ENCODE assay signal across 12 mouse cellular contexts in genomic region chr9:66917216-66917891, GRCm38 (mm10). TPM values are rescaled to one million over a fixed set of nuclear protein-coding genes. Genes with fewer than 3 reads are reported as not detected.
DNase-seq lines count a peak whose midpoint lies in the region; ATAC-seq and TF ChIP-seq lines count a peak whose summit lies in the region.
"Had no signal": no experiment of that assay in that cellular context is flagged by ENCODE, and none has a peak within 500 bp of the region (broad histone marks: within the 10 kb centered on the region; RNA-seq: fewer than 3 reads in every experiment).

No protein-coding gene starts in this region.

- no peak for TF ChIP-seq RAD21 in MEL (IDR thresholded peaks at IDR 0.05; ENCODE audit: low read depth, low read length)

- H3K36me3 ChIP-seq in heart, embryonic 10.5 days: peaks cover 4% of the 10 kb centered on the region; the same call in 1 of the 2 replicates
- no peaks in the 10 kb centered on the region for H3K36me3 ChIP-seq in limb, embryonic 14.5 days (ENCODE audit: control insufficient read depth, insufficient read depth, low read length)
- H3K36me3 ChIP-seq in limb, embryonic 10.5 days: peaks cover 5% of the 10 kb centered on the region; the same call in 1 of the 2 replicates
- H3K36me3 ChIP-seq in MEL (ENCODE audit: control insufficient read depth in 1 of 2, insufficient read depth in 2 of 2, low read length in 2 of 2): peaks cover 0 to 59% of the 10 kb centered on the region in 2 experiments; a peak in 2 of 4 replicates
- H3K36me3 ChIP-seq in liver, embryonic 12.5 days: peaks cover 23% of the 10 kb centered on the region
- H3K36me3 ChIP-seq in kidney, embryonic 16.5 days (ENCODE audit: insufficient read depth, low read length): no peaks in the 10 kb centered on the region
- H3K36me3 ChIP-seq: neural tube, embryonic 12.5 days had no signal

- peaks cover 36% of the 10 kb centered on the region for H3K4me1 ChIP-seq in heart, embryonic 10.5 days
- peaks cover 10% of the 10 kb centered on the region for H3K4me1 ChIP-seq in limb, embryonic 14.5 days (ENCODE audit: control insufficient read depth, insufficient read depth, low read length)
- peaks cover 27% of the 10 kb centered on the region for H3K4me1 ChIP-seq in limb, embryonic 10.5 days
- H3K4me1 ChIP-seq in MEL (ENCODE audit: control insufficient read depth in 1 of 2, insufficient read depth in 2 of 2, low read length in 2 of 2): peaks cover 39 to 41% of the 10 kb centered on the region in 2 experiments
- H3K4me1 ChIP-seq in liver, embryonic 12.5 days: peaks cover 79% of the 10 kb centered on the region
- H3K4me1 ChIP-seq in kidney, embryonic 16.5 days (ENCODE audit: insufficient read depth, low read length): peaks cover 23% of the 10 kb centered on the region

- no peak for TF ChIP-seq POLR2A in limb, embryonic 14.5 days (IDR thresholded peaks at IDR 0.05; ENCODE audit: borderline replicate concordance, extremely low read depth, insufficient read depth, insufficient read length)
- TF ChIP-seq POLR2A in MEL (IDR thresholded peaks at IDR 0.05; ENCODE audit: control insufficient read depth in 1 of 2, insufficient read depth in 1 of 2, low read depth in 1 of 2, low read length in 2 of 2, poor library complexity in 1 of 2): no peak

- no peak for TF ChIP-seq CTCF in MEL (IDR thresholded peaks at IDR 0.05 in 2 of 3, conservative IDR thresholded peaks at IDR 0.05 in 1 of 3; ENCODE audit: control insufficient read depth in 1 of 3, insufficient read depth in 1 of 3, low read depth in 2 of 3, low read length in 3 of 3, poor library complexity in 1 of 3, severe bottlenecking in 1 of 3)

- TF ChIP-seq EP300 in MEL (IDR thresholded peaks at IDR 0.05; ENCODE audit: low read depth in 1 of 2, low read length in 2 of 2): no peak

- ATAC-seq in limb, embryonic 14.5 days (ENCODE audit: low FRiP score, low read depth): no peak
- no peak for ATAC-seq in liver, embryonic 12.5 days
- no peak for ATAC-seq in kidney, embryonic 16.5 days (ENCODE audit: low FRiP score, low TSS enrichment)

- H3K9me3 ChIP-seq in heart, embryonic 10.5 days: no peaks in the 10 kb centered on the region
- no peaks in the 10 kb centered on the region for H3K9me3 ChIP-seq in limb, embryonic 14.5 days (ENCODE audit: control insufficient read depth, low read length)
- no peaks in the 10 kb centered on the region for H3K9me3 ChIP-seq in limb, embryonic 10.5 days (replicated peaks)
- H3K9me3 ChIP-seq in MEL (replicated peaks; ENCODE audit: insufficient read depth, low read length): no peaks in the 10 kb centered on the region
- peaks cover 3% of the 10 kb centered on the region for H3K9me3 ChIP-seq in liver, embryonic 12.5 days (replicated peaks)
- no peaks in the 10 kb centered on the region for H3K9me3 ChIP-seq in kidney, embryonic 16.5 days (ENCODE audit: low read length)
- H3K9me3 ChIP-seq: neural tube, embryonic 12.5 days had no signal

- no peak overlapping the region for H3K4me2 ChIP-seq in limb, embryonic 14.5 days (replicated peaks; ENCODE audit: low read depth, low read length, severe bottlenecking)
- peak overlapping the region; percentile 96 for H3K4me2 ChIP-seq in liver, embryonic 12.5 days
- H3K4me2 ChIP-seq in kidney, embryonic 16.5 days (replicated peaks; ENCODE audit: low read depth, low read length): no peak overlapping the region

- DNase-seq in heart, embryonic 10.5 days (ENCODE audit: low spot score): peak; percentile 62
- DNase-seq in heart, postnatal 14 days: no peak
- no peak for DNase-seq in limb, embryonic 14.5 days (ENCODE audit: low spot score)
- DNase-seq in limb, embryonic 10.5 days (ENCODE audit: low spot score): no peak
- DNase-seq in MEL (ENCODE audit: low read depth, low spot score): peak; percentile 30
- no peak for DNase-seq in left cerebral cortex, adult 8-10 months (ENCODE audit: low spot score in 2 of 2)
- DNase-seq: cerebellum, postnatal 36 days; kidney, postnatal 4 days; lung, postnatal 10 days had no signal

- no peak overlapping the region for H3K9ac ChIP-seq in limb, embryonic 14.5 days (ENCODE audit: low read depth, low read length, severe bottlenecking)
- H3K9ac ChIP-seq in MEL (ENCODE audit: control insufficient read depth, low read depth, low read length, poor library complexity, severe bottlenecking): peak overlapping the region; percentile 45
- peak overlapping the region; percentile 99 for H3K9ac ChIP-seq in liver, embryonic 12.5 days
- no peak overlapping the region for H3K9ac ChIP-seq in kidney, embryonic 16.5 days (replicated peaks; ENCODE audit: low read length)
- H3K9ac ChIP-seq: neural tube, embryonic 12.5 days had no signal

- H3K4me3 ChIP-seq in heart, embryonic 10.5 days: no peak overlapping the region
- H3K4me3 ChIP-seq in limb, embryonic 14.5 days (replicated peaks; ENCODE audit: low read length): no peak overlapping the region
- H3K4me3 ChIP-seq in limb, embryonic 10.5 days: no peak overlapping the region
- H3K4me3 ChIP-seq in MEL (ENCODE audit: control insufficient read depth in 1 of 2, insufficient read depth in 1 of 2, low read depth in 2 of 2, low read length in 2 of 2): no peak overlapping the region; a peak in 1 of 4 replicates
- peak overlapping the region; percentile 96 for H3K4me3 ChIP-seq in liver, embryonic 12.5 days
- H3K4me3 ChIP-seq in kidney, embryonic 16.5 days (ENCODE audit: low read length): no peak overlapping the region
- H3K4me3 ChIP-seq: neural tube, embryonic 12.5 days had no signal

- peak overlapping the region; percentile 37; the same call in 1 of the 2 replicates for H3K27ac ChIP-seq in heart, embryonic 10.5 days
- 0 out of 2 replicates have a peak overlapping the region, but pooled peaks have one; percentile 13 for H3K27ac ChIP-seq in limb, embryonic 14.5 days (replicated peaks; ENCODE audit: low read depth, low read length)
- H3K27ac ChIP-seq in limb, embryonic 10.5 days: no peak overlapping the region
- H3K27ac ChIP-seq in MEL (ENCODE audit: control insufficient read depth, low read depth, low read length): peak overlapping the region; percentile 99
- peak overlapping the region; percentile 95 for H3K27ac ChIP-seq in liver, embryonic 12.5 days
- H3K27ac ChIP-seq in kidney, embryonic 16.5 days (ENCODE audit: low read length): no peak overlapping the region
- H3K27ac ChIP-seq: neural tube, embryonic 12.5 days had no signal

- H3K27me3 ChIP-seq in heart, embryonic 10.5 days (ENCODE audit: insufficient read depth, poor library complexity, severe bottlenecking): no peaks in the 10 kb centered on the region
- no peaks in the 10 kb centered on the region for H3K27me3 ChIP-seq in limb, embryonic 14.5 days (ENCODE audit: control insufficient read depth, insufficient read depth, low read length)
- H3K27me3 ChIP-seq in limb, embryonic 10.5 days (ENCODE audit: low read depth, poor library complexity, severe bottlenecking): no peaks in the 10 kb centered on the region
- H3K27me3 ChIP-seq in MEL (ENCODE audit: control insufficient read depth in 1 of 2, insufficient read depth in 2 of 2, low read length in 2 of 2): no peaks in the 10 kb centered on the region
- H3K27me3 ChIP-seq in liver, embryonic 12.5 days (replicated peaks): no peaks in the 10 kb centered on the region
- no peaks in the 10 kb centered on the region for H3K27me3 ChIP-seq in kidney, embryonic 16.5 days (ENCODE audit: insufficient read depth, low read length)
- H3K27me3 ChIP-seq: neural tube, embryonic 12.5 days had no signal

- peaks cover 34% of the 10 kb centered on the region for H3K79me2 ChIP-seq in MEL (ENCODE audit: control insufficient read depth, insufficient read depth, low read length, poor library complexity)

- WGBS in heart, embryonic 10.5 days: 86% methylated on average over 8 of the region's 8 CpGs
- WGBS in limb, embryonic 14.5 days: 79% methylated on average over 8 of the region's 8 CpGs
- WGBS in limb, embryonic 10.5 days: 91% methylated on average over 8 of the region's 8 CpGs
- 54% methylated on average over 8 of the region's 8 CpGs for WGBS in liver, embryonic 12.5 days (ENCODE audit: insufficient replicate concordance)
- 89% methylated on average over 8 of the region's 8 CpGs for WGBS in kidney, embryonic 16.5 days

- intact Hi-C loops in heart, postnatal 14 days (cut with DNase I): loop anchor here (5.0 kb wide), 1 partner anchor 45 kb away; no protein-coding TSS in a partner anchor

RNA-seq across cellular contexts. Expression of gene Rab8b, which starts 2.1 kb away (rescaled TPM):
- 21.1 and 21.3 TPM in 2 replicates for polyA plus RNA-seq in heart, embryonic 10.5 days (2016; fragmentation: Nextera tagmentation; extraction: Ambion mirVana)
- total RNA-seq in heart, postnatal 14 days (2021): 10 to 100 TPM; 12.7 to 13.5 TPM
- 14.3 and 15.1 TPM in 2 replicates for polyA plus RNA-seq in limb, embryonic 14.5 days (2012; rRNA removed)
- polyA plus RNA-seq in limb, embryonic 14.5 days (2014; fragmentation: Nextera tagmentation; extraction: Ambion mirVana): 15.4 and 16.8 TPM in 2 replicates
- polyA plus RNA-seq in limb, embryonic 10.5 days (2016; fragmentation: Nextera tagmentation; extraction: Ambion mirVana): 14.3 and 14.9 TPM in 2 replicates
- 15.0 and 16.4 TPM in 2 replicates for total RNA-seq in MEL (2012; rRNA removed)
- 10 to 100 TPM in 1 of 2 experiments, not detected in 1; 16.1 TPM for polyA plus RNA-seq in MEL (2012; ENCODE audit: insufficient read depth in 1 of 2, insufficient read length in 2 of 2, low read depth in 1 of 2, low replicate concordance in 2 of 2, missing spikeins in 1 of 2)
- 39.4 and 42.2 TPM in 2 replicates for polyA plus RNA-seq in liver, embryonic 12.5 days (2016; fragmentation: Nextera tagmentation; extraction: Ambion mirVana)
- total RNA-seq in left cerebral cortex, adult 8-10 months (2022): 10 to 100 TPM; 29.6 to 31.7 (median 30.3) TPM
- polyA plus RNA-seq in kidney, embryonic 16.5 days (2015; fragmentation: Nextera tagmentation; extraction: Ambion mirVana): 27.0 and 27.8 TPM in 2 replicates

RNA-seq across cellular contexts. Expression of gene Rps27l, which starts 28.5 kb away (rescaled TPM):
- 626 and 705 TPM in 2 replicates for polyA plus RNA-seq in heart, embryonic 10.5 days (2016; fragmentation: Nextera tagmentation; extraction: Ambion mirVana)
- total RNA-seq in heart, postnatal 14 days (2021): 100 to 1,000 TPM; 179 to 198 TPM
- polyA plus RNA-seq in limb, embryonic 14.5 days (2012; rRNA removed): 196 and 292 TPM in 2 replicates
- 596 and 633 TPM in 2 replicates for polyA plus RNA-seq in limb, embryonic 14.5 days (2014; fragmentation: Nextera tagmentation; extraction: Ambion mirVana)
- polyA plus RNA-seq in limb, embryonic 10.5 days (2016; fragmentation: Nextera tagmentation; extraction: Ambion mirVana): 775 and 943 TPM in 2 replicates
- 502 and 524 TPM in 2 replicates for total RNA-seq in MEL (2012; rRNA removed)
- polyA plus RNA-seq in MEL (2012; ENCODE audit: insufficient read depth in 1 of 2, insufficient read length in 2 of 2, low read depth in 1 of 2, low replicate concordance in 2 of 2, missing spikeins in 1 of 2): 100 to 1,000 TPM in 1 of 2 experiments, not detected in 1; 469 TPM
- 702 and 744 TPM in 2 replicates for polyA plus RNA-seq in liver, embryonic 12.5 days (2016; fragmentation: Nextera tagmentation; extraction: Ambion mirVana)
- 10 to 100 TPM; 32.7 to 44.1 (median 37.2) TPM for total RNA-seq in left cerebral cortex, adult 8-10 months (2022)
- 585 and 609 TPM in 2 replicates for polyA plus RNA-seq in kidney, embryonic 16.5 days (2015; fragmentation: Nextera tagmentation; extraction: Ambion mirVana)

RNA-seq across cellular contexts. Expression of gene Lactb, which starts 57.9 kb away (rescaled TPM):
- polyA plus RNA-seq in heart, embryonic 10.5 days (2016; fragmentation: Nextera tagmentation; extraction: Ambion mirVana): 10.1 and 11.4 TPM in 2 replicates
- total RNA-seq in heart, postnatal 14 days (2021): 10 to 100 TPM; 22.6 to 23.8 TPM
- 8.8 and 10.1 TPM in 2 replicates for polyA plus RNA-seq in limb, embryonic 14.5 days (2012; rRNA removed)
- polyA plus RNA-seq in limb, embryonic 14.5 days (2014; fragmentation: Nextera tagmentation; extraction: Ambion mirVana): 10.6 and 10.9 TPM in 2 replicates
- polyA plus RNA-seq in limb, embryonic 10.5 days (2016; fragmentation: Nextera tagmentation; extraction: Ambion mirVana): 8.7 and 9.3 TPM in 2 replicates
- total RNA-seq in MEL (2012; rRNA removed): 27.0 and 28.9 TPM in 2 replicates
- 100 to 1,000 TPM in 1 of 2 experiments, 10 to 100 TPM in 1; 36.9 to 108 TPM for polyA plus RNA-seq in MEL (2012; ENCODE audit: insufficient read depth in 1 of 2, insufficient read length in 2 of 2, low read depth in 1 of 2, low replicate concordance in 2 of 2, missing spikeins in 1 of 2)
- polyA plus RNA-seq in liver, embryonic 12.5 days (2016; fragmentation: Nextera tagmentation; extraction: Ambion mirVana): 8.9 and 9.4 TPM in 2 replicates
- 10 to 100 TPM; 16.8 to 18.9 (median 18.3) TPM for total RNA-seq in left cerebral cortex, adult 8-10 months (2022)
- 16.0 and 17.7 TPM in 2 replicates for polyA plus RNA-seq in kidney, embryonic 16.5 days (2015; fragmentation: Nextera tagmentation; extraction: Ambion mirVana)

Comparison
In these comparisons a context has a peak if more than half of its experiments do, and no peak if none do; other contexts are left out.
1. DNase-seq: peak in heart, embryonic 10.5 days (single experiment) and MEL (single experiment); none in heart, postnatal 14 days (0 of 2), limb, embryonic 14.5 days (single experiment), limb, embryonic 10.5 days (single experiment) and left cerebral cortex, adult 8-10 months (0 of 2).
2. H3K27ac ChIP-seq: peak in heart, embryonic 10.5 days (single experiment), limb, embryonic 14.5 days (single experiment), MEL (single experiment) and liver, embryonic 12.5 days (single experiment); none in limb, embryonic 10.5 days (single experiment) and kidney, embryonic 16.5 days (single experiment).
3. H3K9ac ChIP-seq: peak in MEL (single experiment) and liver, embryonic 12.5 days (single experiment); none in limb, embryonic 14.5 days (single experiment) and kidney, embryonic 16.5 days (single experiment).